10 mouse cellular contexts compared by ENCODE assay signal in genomic region chr1:40117565-40117964, GRCm38 (mm10). TPM values are rescaled to one million over a fixed set of nuclear protein-coding genes. Genes with fewer than 3 reads are reported as not detected.
A peak's percentile ranks its signal among the peaks of the same experiment; 100 is the strongest.
DNase-seq lines count a peak whose midpoint lies in the region; ATAC-seq and TF ChIP-seq lines count a peak whose summit lies in the region.
"Had no signal": no experiment of that assay in that cellular context is flagged by ENCODE, and none has a peak within 500 bp of the region (broad histone marks: within the 10 kb centered on the region; RNA-seq: fewer than 3 reads in every experiment).

No protein-coding gene starts in this region.

- ATAC-seq in intestine, embryonic 15.5 days = peak; percentile 62
- no peak for ATAC-seq in intestine, postnatal 0 days
- 0 out of 2 replicates have a peak, but pooled peaks have one; percentile 56 for ATAC-seq in hindbrain, embryonic 12.5 days (ENCODE audit: low FRiP score)
- ATAC-seq in lung, embryonic 16.5 days (ENCODE audit: low read depth) = peak; percentile 54
- ATAC-seq in megakaryocyte-erythroid progenitor cell, adult 5-6 weeks (replicated peaks; ENCODE audit: low FRiP score, low TSS enrichment, poor library complexity, severe bottlenecking) = no peak

- 41% methylated on average over 9 of the region's 10 CpGs for WGBS in intestine, embryonic 15.5 days
- WGBS in intestine, postnatal 0 days = 51% methylated on average over 9 of the region's 10 CpGs
- 31% methylated on average over 9 of the region's 10 CpGs for WGBS in embryonic facial prominence, embryonic 10.5 days
- WGBS in hindbrain, embryonic 12.5 days = 34% methylated on average over 9 of the region's 10 CpGs
- 50% methylated on average over 9 of the region's 10 CpGs for WGBS in lung, embryonic 16.5 days

- peak; percentile 52 for DNase-seq in embryonic facial prominence, embryonic 10.5 days (ENCODE audit: low spot score)
- DNase-seq in ovary, postnatal 10 days (ENCODE audit: low spot score) = no peak
- no peak for DNase-seq in adrenal gland, adult 8-10 months

- H3K4me3 ChIP-seq in intestine, embryonic 15.5 days (replicated peaks) = no peak overlapping the region
- H3K4me3 ChIP-seq in intestine, postnatal 0 days (ENCODE audit: low read depth, low read length) = no peak overlapping the region
- H3K4me3 ChIP-seq in embryonic facial prominence, embryonic 10.5 days = no peak overlapping the region
- no peak overlapping the region for H3K4me3 ChIP-seq in hindbrain, embryonic 12.5 days
- H3K4me3 ChIP-seq in lung, embryonic 16.5 days (ENCODE audit: low read length) = no peak overlapping the region

- TF ChIP-seq CTCF in intestine, postnatal 0 days (IDR thresholded peaks at IDR 0.05; ENCODE audit: low read depth) = no peak

- no peak overlapping the region for H3K4me2 ChIP-seq in intestine, embryonic 15.5 days (replicated peaks)
- H3K4me2 ChIP-seq in intestine, postnatal 0 days (replicated peaks; ENCODE audit: low read depth) = no peak overlapping the region
- H3K4me2 ChIP-seq in hindbrain, embryonic 12.5 days (replicated peaks) = no peak overlapping the region
- H3K4me2 ChIP-seq in lung, embryonic 16.5 days (ENCODE audit: low read depth, low read length) = no peak overlapping the region

- no peaks in the 10 kb centered on the region for H3K4me1 ChIP-seq in intestine, embryonic 15.5 days (replicated peaks)
- no peaks in the 10 kb centered on the region for H3K4me1 ChIP-seq in intestine, postnatal 0 days (replicated peaks; ENCODE audit: control insufficient read depth, insufficient read depth, low read length)
- H3K4me1 ChIP-seq in embryonic facial prominence, embryonic 10.5 days = peaks cover 11% of the 10 kb centered on the region
- H3K4me1 ChIP-seq in hindbrain, embryonic 12.5 days = no peaks in the 10 kb centered on the region
- no peaks in the 10 kb centered on the region for H3K4me1 ChIP-seq in lung, embryonic 16.5 days (replicated peaks; ENCODE audit: control insufficient read depth, insufficient read depth, low read length)

- H3K27me3 ChIP-seq in intestine, embryonic 15.5 days (replicated peaks) = no peaks in the 10 kb centered on the region
- no peaks in the 10 kb centered on the region for H3K27me3 ChIP-seq in intestine, postnatal 0 days (replicated peaks; ENCODE audit: control insufficient read depth, insufficient read depth, low read length)
- no peaks in the 10 kb centered on the region for H3K27me3 ChIP-seq in embryonic facial prominence, embryonic 10.5 days (replicated peaks; ENCODE audit: low read depth, poor library complexity, severe bottlenecking)
- H3K27me3 ChIP-seq in hindbrain, embryonic 12.5 days = no peaks in the 10 kb centered on the region
- no peaks in the 10 kb centered on the region for H3K27me3 ChIP-seq in lung, embryonic 16.5 days (ENCODE audit: control insufficient read depth, insufficient read depth, low read depth, low read length)
- H3K27me3 ChIP-seq: CH12.LX had no signal

- no peak overlapping the region for H3K9ac ChIP-seq in intestine, embryonic 15.5 days
- H3K9ac ChIP-seq in intestine, postnatal 0 days (ENCODE audit: low read depth, low read length) = no peak overlapping the region
- no peak overlapping the region for H3K9ac ChIP-seq in hindbrain, embryonic 12.5 days
- no peak overlapping the region for H3K9ac ChIP-seq in lung, embryonic 16.5 days (ENCODE audit: low read length)

- H3K9me3 ChIP-seq in intestine, embryonic 15.5 days = no peaks in the 10 kb centered on the region
- H3K9me3 ChIP-seq in intestine, postnatal 0 days (ENCODE audit: control insufficient read depth) = no peaks in the 10 kb centered on the region
- no peaks in the 10 kb centered on the region for H3K9me3 ChIP-seq in embryonic facial prominence, embryonic 10.5 days
- H3K9me3 ChIP-seq in hindbrain, embryonic 12.5 days (replicated peaks) = no peaks in the 10 kb centered on the region
- H3K9me3 ChIP-seq in lung, embryonic 16.5 days (ENCODE audit: control insufficient read depth, low read length) = no peaks in the 10 kb centered on the region

- H3K27ac ChIP-seq in intestine, embryonic 15.5 days = no peak overlapping the region
- no peak overlapping the region for H3K27ac ChIP-seq in intestine, postnatal 0 days (ENCODE audit: low read depth, low read length)
- H3K27ac ChIP-seq in embryonic facial prominence, embryonic 10.5 days (replicated peaks) = 0 out of 2 replicates have a peak overlapping the region, but pooled peaks have one; percentile 10
- no peak overlapping the region for H3K27ac ChIP-seq in hindbrain, embryonic 12.5 days
- H3K27ac ChIP-seq in lung, embryonic 16.5 days (ENCODE audit: low read length) = no peak overlapping the region

- H3K36me3 ChIP-seq in intestine, embryonic 15.5 days = no peaks in the 10 kb centered on the region
- H3K36me3 ChIP-seq in intestine, postnatal 0 days (ENCODE audit: control insufficient read depth, insufficient read depth) = no peaks in the 10 kb centered on the region
- H3K36me3 ChIP-seq in embryonic facial prominence, embryonic 10.5 days (replicated peaks) = no peaks in the 10 kb centered on the region
- no peaks in the 10 kb centered on the region for H3K36me3 ChIP-seq in hindbrain, embryonic 12.5 days
- no peaks in the 10 kb centered on the region for H3K36me3 ChIP-seq in lung, embryonic 16.5 days (ENCODE audit: control insufficient read depth, insufficient read depth, low read length)

RNA-seq across cellular contexts. Expression of gene Il1r2, which starts 43.7 kb away (rescaled TPM):
- polyA plus RNA-seq in intestine, embryonic 15.5 days (2015; fragmentation: Nextera tagmentation; extraction: Ambion mirVana) = 1.4 and 1.5 TPM in 2 replicates
- 1.6 and 2.1 TPM in 2 replicates for polyA plus RNA-seq in intestine, postnatal 0 days (2015; fragmentation: Nextera tagmentation; extraction: Ambion mirVana)
- polyA plus RNA-seq in embryonic facial prominence, embryonic 10.5 days (2016; fragmentation: Nextera tagmentation; extraction: Ambion mirVana) = 0.20 and 0.31 TPM in 2 replicates
- 0.23 and 0.52 TPM in 2 replicates for polyA plus RNA-seq in hindbrain, embryonic 12.5 days (2016; fragmentation: Nextera tagmentation; extraction: Ambion mirVana)
- 0.69 and 1.1 TPM in 2 replicates for polyA plus RNA-seq in lung, embryonic 16.5 days (2015; fragmentation: Nextera tagmentation; extraction: Ambion mirVana)
- 3.6 TPM in 1 of 2 replicates, not detected in the other for total RNA-seq in megakaryocyte-erythroid progenitor cell, adult 5-6 weeks (2014; fragmentation: Nextera tagmentation)
- 1.4 TPM in 1 of 2 replicates, not detected in the other for total RNA-seq in megakaryocyte-erythroid progenitor cell, adult 5-6 weeks (2017)
- under 1 TPM in 1 of 4 experiments, not detected in 3; 0.49 TPM for total RNA-seq in adrenal gland, adult 8-10 months (2022)
- polyA plus RNA-seq: neural tube, embryonic 11.5 days had no signal

Comparison
In these comparisons a context has a peak if more than half of its experiments do, and no peak if none do; other contexts are left out.
1. ATAC-seq: peak in intestine, embryonic 15.5 days (single experiment), hindbrain, embryonic 12.5 days (single experiment) and lung, embryonic 16.5 days (single experiment); none in intestine, postnatal 0 days (single experiment) and megakaryocyte-erythroid progenitor cell, adult 5-6 weeks (single experiment).